Mouse (Mus musculus): ENCODE results near the gene Ctcfl. TPM values are rescaled to one million over a fixed set of nuclear protein-coding genes. Genes with fewer than 3 reads are reported as not detected.
"Not testable (repeated sequence)": the region's sequence is repeated elsewhere in the genome, so short reads cannot be mapped to it uniquely, and the experiment has no call there.

Gene Ctcfl
- polyA plus RNA-seq, 1 experiment from 2014 or later: 0.09 TPM

GRCm38 (mm10) chr2:173106889-173107785 lies 12.2 kb downstream of the Ctcfl start:
- Histone ChIP-seq H3K27me3 (peaks cover 12% of the 10 kb centered on the region), H3K27ac (no peak overlapping the region), H3K36me3 (no peaks in the 10 kb centered on the region), H3K9ac (no peak overlapping the region), H3K4me2 (no peak overlapping the region), H3K4me3 (no peak overlapping the region), H3K9me3 (no peaks in the 10 kb centered on the region), H3K4me1 (no peaks in the 10 kb centered on the region)
- WGBS: 18% methylated on average over 14 of the region's 14 CpGs
- ATAC-seq (ENCODE audit: insufficient number of reproducible peaks, low FRiP score, low TSS enrichment, low read depth): no peak

DNA sequence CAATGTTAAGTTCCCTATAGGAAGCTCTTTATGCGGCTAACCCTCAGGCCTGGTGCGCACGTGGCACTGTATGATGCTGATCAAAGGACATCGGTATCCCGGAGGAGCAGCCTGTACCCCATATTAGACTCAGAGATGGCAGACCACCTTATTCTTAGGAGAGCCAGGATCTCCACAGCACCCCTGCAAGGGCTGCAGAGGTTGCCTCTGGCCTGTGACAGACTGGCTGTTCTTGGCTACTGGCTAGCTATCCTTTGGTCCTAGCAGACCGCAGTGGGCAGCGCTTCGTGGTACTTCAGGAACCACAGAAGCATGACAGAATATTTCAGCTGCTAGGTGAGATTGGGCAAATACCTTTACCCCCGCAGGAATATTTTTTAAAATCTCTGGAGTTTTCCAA lies 12.9 kb downstream of the Ctcfl start:
- Histone ChIP-seq H3K9me3 (no peaks in the 10 kb centered on the region), H3K27ac (no peak overlapping the region), H3K9ac (no peak overlapping the region), H3K36me3 (no peaks in the 10 kb centered on the region), H3K27me3 (peaks cover 15% of the 10 kb centered on the region), H3K4me1 (no peaks in the 10 kb centered on the region), H3K4me3 (no peak overlapping the region), H3K4me2 (no peak overlapping the region)
- no peak for ATAC-seq (ENCODE audit: insufficient number of reproducible peaks, low FRiP score, low TSS enrichment, low read depth)
- WGBS: 77% methylated on average over 9 of the region's 9 CpGs

- not testable (repeated sequence) for H3K9me3 ChIP-seq; H3K27ac ChIP-seq; ATAC-seq (ENCODE audit: insufficient number of reproducible peaks, low FRiP score, low TSS enrichment, low read depth); H3K36me3 ChIP-seq; H3K27me3 ChIP-seq; H3K4me2 ChIP-seq; H3K4me3 ChIP-seq; H3K9ac ChIP-seq; H3K4me1 ChIP-seq
- 88% methylated on average over 10 of the region's 10 CpGs for WGBS
Observed at GRCm38 (mm10) chr2:173097337-173097736, 22.0 kb downstream of the Ctcfl start.

GRCm38 (mm10) chr2:173089437-173089836 lies 29.9 kb downstream of the Ctcfl start:
- Histone ChIP-seq H3K27ac (no peak overlapping the region), H3K36me3 (no peaks in the 10 kb centered on the region), H3K4me2 (no peak overlapping the region), H3K9ac (no peak overlapping the region), H3K9me3 (no peaks in the 10 kb centered on the region), H3K4me1 (no peaks in the 10 kb centered on the region), H3K4me3 (no peak overlapping the region), H3K27me3 (no peaks in the 10 kb centered on the region)
- peak; percentile 30; the same call in 1 of the 2 replicates for ATAC-seq (ENCODE audit: insufficient number of reproducible peaks, low FRiP score, low TSS enrichment, low read depth)
- 16% methylated on average over 6 of the region's 6 CpGs for WGBS

- Histone ChIP-seq H3K4me3 (no peak overlapping the region), H3K4me1 (peaks cover 6% of the 10 kb centered on the region), H3K27me3 (no peaks in the 10 kb centered on the region), H3K27ac (no peak overlapping the region), H3K4me2 (no peak overlapping the region), H3K36me3 (no peaks in the 10 kb centered on the region), H3K9me3 (no peaks in the 10 kb centered on the region), H3K9ac (no peak overlapping the region)
- no peak for ATAC-seq (ENCODE audit: insufficient number of reproducible peaks, low FRiP score, low TSS enrichment, low read depth)
- 56% methylated on average over 13 of the region's 13 CpGs for WGBS
Observed at GRCm38 (mm10) chr2:173087405-173087804, 31.9 kb downstream of the Ctcfl start.

- no peaks in the 10 kb centered on the region for H3K36me3 ChIP-seq
- ATAC-seq (ENCODE audit: insufficient number of reproducible peaks, low FRiP score, low TSS enrichment, low read depth): no peak
- no peak overlapping the region for H3K27ac ChIP-seq
- H3K4me1 ChIP-seq: peaks cover 6% of the 10 kb centered on the region
- H3K27me3 ChIP-seq: no peaks in the 10 kb centered on the region
- H3K9ac ChIP-seq: no peak overlapping the region
- 52% methylated on average over 9 of the region's 9 CpGs for WGBS
- H3K9me3 ChIP-seq: no peaks in the 10 kb centered on the region
- H3K4me3 ChIP-seq: no peak overlapping the region
- H3K4me2 ChIP-seq: no peak overlapping the region
Observed at GRCm38 (mm10) chr2:173085763-173086162, 33.6 kb downstream of the Ctcfl start.

GRCm38 (mm10) chr2:173084871-173085270 lies 34.5 kb downstream of the Ctcfl start:
- Histone ChIP-seq H3K9ac (no peak overlapping the region), H3K4me3 (no peak overlapping the region), H3K9me3 (no peaks in the 10 kb centered on the region), H3K27me3 (no peaks in the 10 kb centered on the region), H3K27ac (no peak overlapping the region), H3K36me3 (no peaks in the 10 kb centered on the region), H3K4me2 (no peak overlapping the region), H3K4me1 (peaks cover 15% of the 10 kb centered on the region)
- WGBS: 94% methylated on average over 11 of the region's 11 CpGs
- no peak for ATAC-seq (ENCODE audit: insufficient number of reproducible peaks, low FRiP score, low TSS enrichment, low read depth)

- ATAC-seq (ENCODE audit: insufficient number of reproducible peaks, low FRiP score, low TSS enrichment, low read depth): no peak
- no peak overlapping the region for H3K27ac ChIP-seq
- no peaks in the 10 kb centered on the region for H3K27me3 ChIP-seq
- peak overlapping the region; percentile 11; the same call in 1 of the 2 replicates for H3K4me2 ChIP-seq
- peaks cover 16% of the 10 kb centered on the region for H3K4me1 ChIP-seq
- WGBS: 9% methylated on average over 13 of the region's 13 CpGs
- no peaks in the 10 kb centered on the region for H3K9me3 ChIP-seq
- no peak overlapping the region for H3K9ac ChIP-seq
- no peaks in the 10 kb centered on the region for H3K36me3 ChIP-seq
- no peak overlapping the region for H3K4me3 ChIP-seq
Observed at GRCm38 (mm10) chr2:173083712-173084475, 35.4 kb downstream of the Ctcfl start.

- H3K4me2 ChIP-seq: no peak overlapping the region
- WGBS: 76% methylated on average over 9 of the region's 9 CpGs
- H3K36me3 ChIP-seq: no peaks in the 10 kb centered on the region
- H3K9ac ChIP-seq: no peak overlapping the region
- no peak overlapping the region for H3K27ac ChIP-seq
- H3K4me1 ChIP-seq: peaks cover 16% of the 10 kb centered on the region
- no peak for ATAC-seq (ENCODE audit: insufficient number of reproducible peaks, low FRiP score, low TSS enrichment, low read depth)
- H3K27me3 ChIP-seq: no peaks in the 10 kb centered on the region
- no peaks in the 10 kb centered on the region for H3K9me3 ChIP-seq
- no peak overlapping the region for H3K4me3 ChIP-seq
Observed at GRCm38 (mm10) chr2:173083106-173083505, 36.2 kb downstream of the Ctcfl start.

DNA sequence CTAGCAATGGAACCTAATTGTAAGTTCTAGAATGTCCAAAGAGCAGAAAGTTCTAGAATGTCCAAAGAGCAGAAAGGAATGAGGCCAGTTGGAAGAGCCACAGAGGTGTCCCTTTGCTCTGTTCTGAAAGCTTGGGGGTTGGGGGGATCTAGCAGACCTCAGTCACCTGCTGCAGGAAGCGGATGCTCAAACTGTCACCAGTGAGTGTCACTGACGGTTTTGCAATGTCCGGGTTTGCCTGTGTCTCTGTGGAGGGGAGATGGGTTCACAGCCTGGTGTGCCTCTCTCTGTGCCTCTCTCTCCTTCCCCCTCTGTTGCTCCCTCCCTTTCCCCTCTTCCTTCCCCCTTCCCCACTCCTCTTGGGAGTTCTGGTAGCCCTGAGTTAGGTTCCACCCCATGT lies 36.6 kb downstream of the Ctcfl start:
- no peaks in the 10 kb centered on the region for H3K27me3 ChIP-seq

GRCm38 (mm10) chr2:173080785-173081241 lies 38.5 kb downstream of the Ctcfl start:
- Histone ChIP-seq H3K4me3 (no peak overlapping the region), H3K36me3 (no peaks in the 10 kb centered on the region), H3K9me3 (no peaks in the 10 kb centered on the region), H3K9ac (no peak overlapping the region), H3K27me3 (no peaks in the 10 kb centered on the region), H3K27ac (no peak overlapping the region), H3K4me1 (peaks cover 16% of the 10 kb centered on the region), H3K4me2 (no peak overlapping the region)
- ATAC-seq (ENCODE audit: insufficient number of reproducible peaks, low FRiP score, low TSS enrichment, low read depth): 0 out of 2 replicates have a peak, but pooled peaks have one; percentile 42
- WGBS: 26% methylated on average over 10 of the region's 10 CpGs

More for the DNA sequence above, 36.6 kb downstream of the Ctcfl start:
- Histone ChIP-seq H3K4me2 (no peak overlapping the region), H3K9ac (no peak overlapping the region), H3K4me1 (peaks cover 16% of the 10 kb centered on the region), H3K27ac (no peak overlapping the region), H3K36me3 (no peaks in the 10 kb centered on the region), H3K4me3 (no peak overlapping the region), H3K9me3 (no peaks in the 10 kb centered on the region)
- WGBS: 84% methylated on average over 3 of the region's 3 CpGs
- ATAC-seq (ENCODE audit: insufficient number of reproducible peaks, low FRiP score, low TSS enrichment, low read depth): no peak

Measured in limb, embryonic 15.5 days (tissue).